In genomic region chr2:163419346-163420045, GRCm38 (mm10) we compare ENCODE assay signal across 8 mouse cellular contexts. TPM values are rescaled to one million over a fixed set of nuclear protein-coding genes. Genes with fewer than 3 reads are reported as not detected.
DNase-seq lines count a peak whose midpoint lies in the region; ATAC-seq and TF ChIP-seq lines count a peak whose summit lies in the region.

No protein-coding gene starts in this region.

- DNase-seq in gastrocnemius, adult 8-10 months (ENCODE audit: low spot score in 2 of 2), result peak; percentile 97 to 99
- DNase-seq in hindlimb bud, embryonic 11.5 days (ENCODE audit: extremely low spot score, low read depth, low spot score), result peak; percentile 94
- DNase-seq in left cerebral cortex, adult 8-10 months (ENCODE audit: low spot score in 2 of 2), result peak; percentile 92 to 99
- DNase-seq in right cerebral cortex, postnatal 10 days (ENCODE audit: low spot score in 2 of 2), result peak; percentile 100
- DNase-seq in urinary bladder, postnatal 25 days (ENCODE audit: low spot score), result peak; percentile 98

- peak overlapping the region; percentile 50; the same call in 1 of the 2 replicates for H3K27ac ChIP-seq in cortical plate, adult 2 months (ENCODE audit: insufficient read depth, low read length)

- peaks cover 34% of the 10 kb centered on the region for H3K36me3 ChIP-seq in megakaryocyte, embryonic 14.5 days (replicated peaks; ENCODE audit: low read length)

- peak; percentile 96 for ATAC-seq in activated CD4-positive, CD25-positive, alpha-beta regulatory T cell, adult 4 months

- no peaks in the 10 kb centered on the region for H3K9me3 ChIP-seq in megakaryocyte, embryonic 14.5 days

- H3K4me3 ChIP-seq in cortical plate, adult 2 months (ENCODE audit: insufficient read depth, low read length), result peak overlapping the region; percentile 88
- H3K4me3 ChIP-seq in megakaryocyte, embryonic 14.5 days (replicated peaks), result peak overlapping the region; percentile 97

- peaks cover 6% of the 10 kb centered on the region for H3K4me1 ChIP-seq in cortical plate, adult 2 months (ENCODE audit: control insufficient read depth, insufficient read depth, low read length)
- peaks cover 55% of the 10 kb centered on the region for H3K4me1 ChIP-seq in megakaryocyte, embryonic 14.5 days

- no peaks in the 10 kb centered on the region for H3K27me3 ChIP-seq in megakaryocyte, embryonic 14.5 days (replicated peaks)

- TF ChIP-seq POLR2A in cortical plate, adult 2 months (IDR thresholded peaks at IDR 0.05; ENCODE audit: extremely low read depth, insufficient read depth, low read length), result peak; percentile 96

- TF ChIP-seq CTCF in cortical plate, adult 2 months (IDR thresholded peaks at IDR 0.05; ENCODE audit: extremely low read depth, insufficient read depth, low read length), result no peak

RNA-seq across cellular contexts. Expression of gene Oser1, which starts 5.0 kb away (rescaled TPM):
- polyA plus RNA-seq in activated CD4-positive, CD25-positive, alpha-beta regulatory T cell, adult 4 months (2017; shearing (Covaris generic)), result 100 to 1,000 TPM; 107 to 116 TPM
- 22.2 and 23.4 TPM in 2 replicates for polyA plus RNA-seq in cortical plate, adult 2 months (2012; rRNA removed)
- 10 to 100 TPM; 30.7 to 34.5 (median 32.9) TPM for total RNA-seq in gastrocnemius, adult 8-10 months (2022)
- total RNA-seq in left cerebral cortex, adult 8-10 months (2022), result 10 to 100 TPM; 21.1 to 27.5 (median 27.1) TPM
- polyA plus RNA-seq in megakaryocyte, embryonic 14.5 days (2012; ENCODE audit: insufficient read depth, low replicate concordance), result 2.4 and 3.5 TPM in 2 replicates

RNA-seq across cellular contexts. Expression of gene Gdap1l1, which starts 18.8 kb away (rescaled TPM):
- polyA plus RNA-seq in activated CD4-positive, CD25-positive, alpha-beta regulatory T cell, adult 4 months (2017; shearing (Covaris generic)), result not detected
- 96.6 and 99.8 TPM in 2 replicates for polyA plus RNA-seq in cortical plate, adult 2 months (2012; rRNA removed)
- total RNA-seq in gastrocnemius, adult 8-10 months (2022), result under 1 TPM in 1 of 4 experiments, not detected in 3; 0.13 TPM
- 10 to 100 TPM; 61.0 to 66.6 (median 63.2) TPM for total RNA-seq in left cerebral cortex, adult 8-10 months (2022)
- polyA plus RNA-seq in megakaryocyte, embryonic 14.5 days (2012; ENCODE audit: insufficient read depth, low replicate concordance), result 0.47 TPM in 1 of 2 replicates, not detected in the other

RNA-seq across cellular contexts. Expression of gene Jph2, which starts 21.7 kb away (rescaled TPM):
- not detected for polyA plus RNA-seq in activated CD4-positive, CD25-positive, alpha-beta regulatory T cell, adult 4 months (2017; shearing (Covaris generic))
- 0.61 and 0.79 TPM in 2 replicates for polyA plus RNA-seq in cortical plate, adult 2 months (2012; rRNA removed)
- 100 to 1,000 TPM; 459 to 572 (median 513) TPM for total RNA-seq in gastrocnemius, adult 8-10 months (2022)
- total RNA-seq in left cerebral cortex, adult 8-10 months (2022), result under 1 TPM; 0.49 to 0.85 (median 0.71) TPM
- polyA plus RNA-seq in megakaryocyte, embryonic 14.5 days (2012; ENCODE audit: insufficient read depth, low replicate concordance), result 0.13 and 1.0 TPM in 2 replicates

RNA-seq across cellular contexts. Expression of gene Fitm2, which starts 52.9 kb away (rescaled TPM):
- 1 to 10 TPM; 2.0 to 2.4 TPM for polyA plus RNA-seq in activated CD4-positive, CD25-positive, alpha-beta regulatory T cell, adult 4 months (2017; shearing (Covaris generic))
- 11.5 and 12.3 TPM in 2 replicates for polyA plus RNA-seq in cortical plate, adult 2 months (2012; rRNA removed)
- total RNA-seq in gastrocnemius, adult 8-10 months (2022), result 10 to 100 TPM; 70.3 to 75.0 (median 73.9) TPM
- 10 to 100 TPM; 16.7 to 19.4 (median 17.9) TPM for total RNA-seq in left cerebral cortex, adult 8-10 months (2022)
- polyA plus RNA-seq in megakaryocyte, embryonic 14.5 days (2012; ENCODE audit: insufficient read depth, low replicate concordance), result 0.68 and 1.1 TPM in 2 replicates

Comparison
In these comparisons a context has a peak if more than half of its experiments do, and no peak if none do; other contexts are left out.
1. Peak in every context shown above with its lines: DNase-seq, ATAC-seq, H3K4me3 ChIP-seq and H3K27ac ChIP-seq.
2. RNA of gene Gdap1l1, which starts 18.8 kb away (polyA plus RNA-seq): 96.6 to 99.8 TPM in cortical plate, adult 2 months; 0.47 TPM in megakaryocyte, embryonic 14.5 days and not detected in activated CD4-positive, CD25-positive, alpha-beta regulatory T cell, adult 4 months; every median in the first group is over 10 times any median in the second.